Mouse (Mus musculus) CD4-positive, CD25-positive, alpha-beta regulatory T cell, adult 2 months (primary cell): ENCODE results near the gene Traip.

ENCODE experiments used
- DNase-seq: peaks from one replicate; pipeline ENCODE4 v3.0.0-alpha.2; 2012; ENCODE audit warnings: low read depth, low spot score

Gene Traip

DNA sequence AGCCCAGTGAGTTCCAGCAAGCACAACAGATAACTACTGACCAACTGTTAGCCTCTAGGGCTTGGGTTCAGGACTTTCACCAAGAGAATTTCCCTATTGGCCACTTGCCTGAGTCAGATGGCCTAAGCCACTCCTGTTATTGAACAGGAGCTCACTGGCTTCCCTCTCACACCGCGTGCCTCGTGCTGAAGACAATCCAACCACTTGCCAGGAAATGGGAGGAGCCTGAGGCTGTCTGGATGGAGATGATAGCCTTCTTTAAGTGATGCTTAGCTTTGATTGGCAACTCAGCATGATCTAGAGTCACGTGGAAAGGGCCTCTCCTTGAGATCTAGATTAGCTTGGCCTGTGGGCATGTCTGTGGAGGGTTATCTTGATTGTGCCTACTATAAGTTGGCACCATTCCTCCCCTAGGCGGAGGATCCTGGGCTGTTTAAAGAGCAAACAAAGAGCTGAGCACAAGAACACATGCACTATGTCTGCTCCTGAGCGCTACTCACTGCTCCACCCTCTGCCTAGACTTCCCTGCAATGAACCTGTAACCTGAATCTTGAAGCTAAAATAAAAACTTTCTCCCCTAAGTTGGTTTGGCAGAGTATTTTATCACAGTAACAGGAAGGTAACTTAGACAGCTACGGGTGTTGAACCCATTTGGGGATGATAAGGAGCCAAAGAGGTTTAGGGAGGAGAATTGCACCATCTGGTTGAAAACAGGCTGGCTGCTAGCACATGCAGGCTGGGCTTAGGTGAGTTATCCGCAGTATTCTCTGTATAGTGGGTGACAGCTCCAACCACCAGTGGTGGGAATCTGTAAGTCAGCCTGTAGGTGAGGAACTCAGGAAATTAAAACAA, 22.0 kb downstream of the Traip start:
- peak; percentile 35 for DNase-seq

DNA sequence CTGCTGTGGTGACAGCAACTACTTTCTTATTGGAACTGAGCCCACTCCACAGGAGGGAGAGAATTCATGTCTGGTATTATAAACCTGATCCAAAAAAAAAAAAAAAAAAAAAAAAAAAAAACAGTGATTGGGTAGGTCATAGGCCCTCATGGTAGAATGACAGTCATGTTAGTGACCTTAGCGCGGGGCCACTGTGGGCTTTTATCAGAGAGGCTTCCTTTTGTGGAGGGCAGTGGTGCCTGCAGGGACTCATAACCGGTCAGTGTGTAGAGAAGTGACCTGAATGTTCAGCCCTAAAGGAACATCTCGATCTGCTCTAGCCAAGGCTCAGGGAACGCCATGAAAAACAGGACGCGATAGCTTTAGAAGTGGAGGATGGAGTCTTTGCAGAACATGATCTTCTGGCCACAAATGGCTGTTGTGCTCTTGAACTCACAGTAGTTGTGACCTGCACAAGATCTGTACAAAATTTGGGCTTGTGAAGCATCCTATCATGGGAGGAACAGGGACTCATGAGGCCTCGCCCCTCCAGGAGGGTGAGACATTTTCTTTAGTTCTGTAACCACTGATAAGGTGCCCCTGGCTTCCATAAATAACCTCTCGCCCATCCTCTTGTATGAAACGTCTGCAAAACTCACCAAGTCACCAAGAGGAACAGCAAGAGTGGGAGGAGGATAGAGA, 24.7 kb downstream of the Traip start:
- DNase-seq, result peak; percentile 27

GRCm38 (mm10) chr9:107975399-107976386, 25.8 kb downstream of the Traip start, which contains the start of gene Uba7:
TSS of gene Uba7 (plus strand) at chr9:107975505.
- DNase-seq, result peak; percentile 76

GRCm38 (mm10) chr9:107978815-107979214, 28.9 kb downstream of the Traip start:
- DNase-seq, result no peak

DNA sequence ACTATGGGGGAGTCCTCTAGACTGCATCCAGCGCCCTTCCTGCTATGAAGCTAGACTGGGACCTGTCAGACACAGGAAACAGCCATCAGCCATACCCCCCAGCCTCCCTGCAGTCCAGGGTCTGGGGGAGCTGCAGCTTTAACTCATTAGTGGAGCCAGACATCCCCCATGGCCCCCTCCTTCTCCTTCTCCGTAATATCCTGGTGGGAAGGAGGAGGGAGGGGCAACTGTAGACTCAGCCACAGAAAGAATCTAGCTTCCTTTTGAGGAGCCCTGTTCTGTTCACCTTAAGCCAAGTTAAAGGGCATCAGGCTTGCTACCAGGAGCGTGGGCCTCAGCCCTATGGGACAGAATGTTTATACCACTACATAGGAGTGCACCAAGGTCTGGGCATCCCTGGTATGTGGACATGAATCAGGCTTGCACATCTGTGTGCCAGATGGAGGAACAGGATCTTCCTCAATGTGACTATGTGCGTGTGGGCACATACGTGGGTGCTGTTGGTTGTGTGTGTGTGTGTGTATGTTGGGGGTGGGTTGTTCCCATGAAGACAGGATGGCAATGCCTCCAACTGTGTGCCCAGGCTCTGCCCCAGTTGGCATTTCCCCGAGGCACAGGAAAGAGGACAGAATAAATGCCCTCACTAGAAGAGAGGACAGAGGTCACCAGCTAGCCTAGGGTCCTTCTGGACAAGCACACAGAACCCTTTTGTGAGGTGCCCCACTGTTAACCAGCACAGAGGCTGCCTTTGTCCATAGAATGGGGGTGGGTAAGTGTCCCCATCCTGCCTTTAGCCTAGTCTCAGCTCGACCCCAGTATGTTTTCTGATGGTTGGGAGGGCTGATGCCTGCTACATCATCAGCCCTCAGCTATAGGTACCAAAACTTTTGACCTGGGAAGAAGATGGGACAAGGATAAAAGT, 32.0 kb downstream of the Traip start:
- DNase-seq, result no peak

- peak; percentile 47 for DNase-seq
These were observed 32.9 kb downstream of the Traip start, which contains the start of gene Gm20661 for GRCm38 (mm10) chr9:107982681-107983346. TSS of gene Gm20661 (plus strand) at chr9:107983058.

DNA sequence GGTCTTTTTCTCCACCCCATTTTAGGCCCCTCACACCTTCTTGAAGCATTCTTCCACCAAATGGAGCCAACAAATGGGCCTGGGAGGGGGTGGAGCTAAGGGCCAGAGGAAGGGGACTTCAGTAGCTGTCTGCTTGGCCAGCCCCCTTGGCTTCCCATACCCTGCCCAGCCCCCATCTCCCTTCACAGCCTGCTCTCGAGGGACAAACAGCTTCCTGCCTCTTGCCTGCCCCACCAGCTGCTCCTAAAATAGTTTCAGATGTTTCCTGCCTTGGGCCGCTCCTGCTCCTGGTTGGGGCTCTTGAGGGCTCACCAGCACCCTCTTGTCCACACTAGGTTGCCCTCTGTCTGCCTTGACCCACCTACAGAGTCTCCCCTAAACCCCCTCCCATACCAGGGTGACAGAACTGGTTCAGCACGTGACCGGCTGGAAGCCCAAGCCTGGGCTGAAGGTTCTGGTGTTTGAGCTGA, 33.5 kb downstream of the Traip start:
- DNase-seq, result peak; percentile 14

- no peak for DNase-seq
These were observed 34.3 kb downstream of the Traip start for GRCm38 (mm10) chr9:107984052-107984753.

DNA sequence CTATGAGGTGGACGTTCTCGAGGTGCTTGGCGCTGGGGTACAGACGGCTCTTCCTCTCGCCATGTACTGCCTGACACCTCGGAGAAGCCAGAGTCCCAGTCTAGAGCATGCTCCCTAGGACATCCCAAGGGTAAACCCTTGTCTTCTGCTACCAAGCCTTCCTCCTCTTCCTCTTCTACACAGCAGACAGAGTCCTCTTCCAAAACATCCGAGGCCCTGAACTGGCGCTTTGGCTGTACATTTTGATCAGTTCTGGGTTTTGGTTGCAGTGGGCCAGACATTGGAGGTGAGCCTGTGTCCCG, 34.8 kb downstream of the Traip start:
- no peak for DNase-seq

- peak; percentile 93 for DNase-seq
These were observed 35.5 kb downstream of the Traip start, which contains the start of gene Inka1 for GRCm38 (mm10) chr9:107985131-107986119. TSS of gene Inka1 (minus strand) at chr9:107985879.

DNA sequence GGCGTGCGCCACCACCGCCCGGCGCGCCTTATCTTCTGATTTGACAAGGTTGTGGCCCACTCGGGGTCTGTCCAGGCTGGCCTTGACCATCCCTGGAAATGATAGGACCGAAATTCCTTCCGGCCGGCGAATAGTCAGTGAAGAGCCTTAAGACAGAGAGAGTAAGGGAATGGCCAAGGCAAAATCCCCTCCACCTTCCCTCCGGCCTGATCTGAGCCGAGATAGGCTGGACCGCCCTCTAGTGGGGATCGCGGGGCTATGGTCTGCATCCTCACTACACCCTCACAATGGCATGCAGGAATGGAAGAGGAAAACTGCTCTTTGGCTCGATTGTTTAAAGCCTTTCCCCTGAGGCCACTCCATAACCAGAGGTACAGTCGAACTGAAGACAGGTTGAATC, 36.4 kb downstream of the Traip start:
- DNase-seq, result peak; percentile 83

GRCm38 (mm10) chr9:107987950-107988349, 38.0 kb downstream of the Traip start:
- no peak for DNase-seq

GRCm38 (mm10) chr9:107992197-107992596, 42.3 kb downstream of the Traip start, which contains the start of gene Cdhr4:
TSS of gene Cdhr4 (plus strand) at chr9:107992497.
- DNase-seq, result no peak

GRCm38 (mm10) chr9:107993013-107993412, 43.1 kb downstream of the Traip start:
- DNase-seq, result no peak

- DNase-seq, result no peak
These were observed 44.5 kb downstream of the Traip start for GRCm38 (mm10) chr9:107994464-107994863.

DNA sequence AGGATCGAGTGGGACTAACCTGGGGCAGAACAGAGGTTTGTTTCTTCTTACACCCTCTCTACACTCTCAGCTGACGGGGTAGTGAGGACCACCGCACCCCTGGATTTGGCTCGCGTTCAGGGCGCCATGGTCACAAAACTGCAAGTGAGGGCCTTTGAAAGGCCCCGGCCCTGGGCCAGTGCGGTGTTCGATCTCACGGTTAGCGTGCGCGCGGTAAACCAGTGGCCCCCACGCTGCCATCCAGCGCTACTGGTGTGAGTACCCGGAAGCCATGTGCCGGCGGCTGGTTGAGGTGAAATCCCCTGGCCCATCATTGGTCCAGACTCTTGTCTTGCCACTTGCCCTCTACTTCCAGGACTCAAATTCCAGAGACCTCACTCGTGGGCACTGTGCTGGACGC, 45.6 kb downstream of the Traip start:
- no peak for DNase-seq

- no peak for DNase-seq
These were observed 46.1 kb downstream of the Traip start, which contains the start of gene Gm20662 for GRCm38 (mm10) chr9:107996049-107996448. TSS of gene Gm20662 (plus strand) at chr9:107996349.
